Mouse (Mus musculus) limb, embryonic 14.5 days (tissue): Measurements from ENCODE around the gene Dpy19l3. TPM values are rescaled to one million over a fixed set of nuclear protein-coding genes. Genes with fewer than 3 reads are reported as not detected.

ENCODE experiments used
- ATAC-seq: fragments of 200-750 bp; cut with Nextera tagmentation; 2 replicates; pipeline ENCODE4 v1.8.0; 2017; ENCODE audit warnings: low read depth, moderate number of reproducible peaks, moderate TSS enrichment; ENCODE audit not compliant: low FRiP score
- DNase-seq: peaks from one replicate; pipeline ENCODE4 v3.0.0-alpha.2; 2015; ENCODE audit warnings: low spot score
- H3K27ac ChIP-seq: fragments of 300-500 bp; sonication (generic); replicated peaks from 2 replicates; pipeline ENCODE4 v1.5.1; 2014; ENCODE audit warnings: low read depth, mild to moderate bottlenecking, low read length, moderate library complexity, mixed read lengths
- H3K27me3 ChIP-seq: fragments of 300-500 bp; sonication (generic); 2 replicates; pipeline ENCODE4 v1.6.1; 2014; ENCODE audit warnings: low read length, mixed read lengths; ENCODE audit not compliant: control insufficient read depth, insufficient read depth
- H3K36me3 ChIP-seq: fragments of 300-500 bp; sonication (generic); 2 replicates; pipeline ENCODE4 v1.6.1; 2014; ENCODE audit warnings: mild to moderate bottlenecking, low read length, moderate library complexity, mixed read lengths; ENCODE audit not compliant: control insufficient read depth, insufficient read depth
- H3K4me1 ChIP-seq: fragments of 300-500 bp; sonication (generic); 2 replicates; pipeline ENCODE4 v1.6.1; 2014; ENCODE audit warnings: antibody characterized with exemption, low read length, mixed read lengths; ENCODE audit not compliant: control insufficient read depth, insufficient read depth
- H3K4me2 ChIP-seq: fragments of 300-500 bp; sonication (generic); replicated peaks from 2 replicates; pipeline ENCODE4 v1.6.1; 2014; ENCODE audit warnings: low read depth, mild to moderate bottlenecking, low read length, moderate library complexity; ENCODE audit not compliant: severe bottlenecking
- H3K4me3 ChIP-seq: fragments of 300-500 bp; sonication (generic); replicated peaks from 2 replicates; pipeline ENCODE4 v1.5.1; 2014; ENCODE audit warnings: low read length
- H3K9ac ChIP-seq: fragments of 300-500 bp; sonication (generic); 2 replicates; pipeline ENCODE4 v1.6.1; 2014; ENCODE audit warnings: mild to moderate bottlenecking, low read depth, low read length, moderate library complexity; ENCODE audit not compliant: severe bottlenecking
- H3K9me3 ChIP-seq: fragments of 300-500 bp; sonication (generic); 2 replicates; pipeline ENCODE4 v1.6.1; 2016; ENCODE audit warnings: low read length; ENCODE audit not compliant: control insufficient read depth
- POLR2A ChIP-seq: fragments of 200-500 bp; IDR thresholded peaks from 2 replicates; pipeline ENCODE4 v1.8.0; 2012; ENCODE audit warnings: inconsistent platforms, mild to moderate bottlenecking, moderate library complexity, borderline replicate concordance; ENCODE audit not compliant: insufficient read depth, insufficient read length; ENCODE audit errors: extremely low read depth
- WGBS: fragments of 180-500 bp; shearing (Covaris S2); extraction: QIAGEN DNeasy Blood & Tissue Kit; methylation state at CpG from one replicate; pipeline ENCODE4 v1.1.7; 2014; 5-methylcytosine and 5-hydroxymethylcytosine counted together
- polyA plus RNA-seq, 2 experiments: library from polyadenylated mRNA; depleted of rRNA in 1 of 2; stranded (reverse) in 1 of 2; unstranded in 1 of 2; fragments of >200 nt; fragmentation: Nextera tagmentation in 1 of 2; extraction: Ambion mirVana in 1 of 2; gene quantifications; 2 replicates each; pipeline versions ENCODE4 v1.2.1 to v1.2.3; 2012 to 2014

Dpy19l3 gene
- polyA plus RNA-seq, 2 experiments, result 15.9 to 34.7 TPM

DNA sequence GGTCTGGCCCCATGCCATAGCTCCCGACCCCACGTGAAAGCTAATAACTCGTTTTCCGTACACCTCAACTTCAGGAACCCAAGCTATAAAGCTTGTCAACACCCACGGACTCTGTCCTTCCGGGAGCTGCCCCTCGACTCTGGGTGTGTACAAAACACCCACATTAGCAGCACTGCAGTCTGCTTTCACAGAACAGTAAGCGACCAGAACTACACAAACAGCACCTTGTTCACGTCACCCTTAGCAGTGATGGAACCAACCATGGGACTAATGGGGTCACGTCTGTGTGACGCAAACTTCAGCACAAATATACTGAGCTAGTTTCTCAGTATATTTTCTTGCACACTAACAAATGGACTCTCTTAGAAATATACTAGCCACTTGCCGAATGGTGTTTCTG, 19.9 kb upstream of the Dpy19l3 start:
- Histone ChIP-seq H3K9me3 (no peaks in the 10 kb centered on the region), H3K36me3 (peaks cover 66% of the 10 kb centered on the region), H3K9ac (no peak overlapping the region), H3K4me1 (no peaks in the 10 kb centered on the region), H3K27ac (no peak overlapping the region), H3K4me3 (no peak overlapping the region), H3K27me3 (no peaks in the 10 kb centered on the region), H3K4me2 (no peak overlapping the region)
- 68% methylated on average over 12 of the region's 12 CpGs for WGBS
- DNase-seq (no peak), ATAC-seq (no peak)
- no peak for TF ChIP-seq POLR2A

DNA sequence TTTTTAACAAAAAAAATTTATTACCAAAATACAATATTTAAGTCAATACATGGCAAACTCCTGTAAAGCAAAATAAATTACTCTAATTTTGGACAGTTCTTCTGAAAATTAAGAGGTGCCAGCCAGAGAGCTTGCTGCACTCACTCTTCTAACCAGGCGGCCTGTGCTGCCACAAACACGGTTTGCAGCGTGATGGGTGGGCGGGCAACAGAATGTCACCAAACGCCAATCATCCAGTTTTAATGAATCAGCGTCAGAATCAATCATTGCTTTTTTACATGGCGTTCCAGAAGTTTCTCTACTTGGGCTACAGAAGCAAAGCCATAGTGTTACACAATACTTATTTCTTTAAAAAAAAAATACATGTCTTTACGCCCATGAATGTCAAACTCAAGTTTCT, 18.1 kb upstream of the Dpy19l3 start:
- Histone ChIP-seq H3K9me3 (no peaks in the 10 kb centered on the region), H3K4me3 (no peak overlapping the region), H3K4me2 (no peak overlapping the region), H3K27me3 (no peaks in the 10 kb centered on the region), H3K36me3 (peaks cover 50% of the 10 kb centered on the region), H3K9ac (no peak overlapping the region), H3K4me1 (no peaks in the 10 kb centered on the region), H3K27ac (no peak overlapping the region)
- DNase-seq (no peak), ATAC-seq (no peak)
- no peak for TF ChIP-seq POLR2A
- 93% methylated on average over 8 of the region's 8 CpGs for WGBS

DNA sequence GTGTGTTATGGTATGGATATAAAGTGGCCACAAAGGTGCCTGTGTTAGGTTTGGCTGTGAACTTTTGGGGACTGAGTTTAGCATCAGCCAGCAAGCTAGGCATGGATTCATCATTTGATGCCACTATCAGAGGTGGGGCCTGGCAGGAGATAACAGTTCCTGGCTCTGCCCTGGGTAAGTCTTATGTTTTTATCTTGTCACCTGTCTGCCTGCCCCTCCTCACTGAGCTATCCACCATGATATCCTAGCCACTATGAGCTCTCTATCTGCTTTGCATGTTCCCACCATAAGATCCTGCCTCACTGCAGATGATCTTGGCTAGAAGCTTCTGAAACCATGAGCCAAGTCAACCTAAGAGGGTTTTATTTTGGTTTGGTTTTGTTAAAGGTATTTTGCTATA, 16.9 kb upstream of the Dpy19l3 start:
- TF ChIP-seq POLR2A, result no peak
- no peak for DNase-seq
- Histone ChIP-seq H3K4me3 (no peak overlapping the region), H3K36me3 (peaks cover 38% of the 10 kb centered on the region), H3K27me3 (no peaks in the 10 kb centered on the region), H3K27ac (no peak overlapping the region), H3K9ac (no peak overlapping the region), H3K4me2 (no peak overlapping the region), H3K4me1 (no peaks in the 10 kb centered on the region), H3K9me3 (no peaks in the 10 kb centered on the region)
- ATAC-seq, result no peak

DNA sequence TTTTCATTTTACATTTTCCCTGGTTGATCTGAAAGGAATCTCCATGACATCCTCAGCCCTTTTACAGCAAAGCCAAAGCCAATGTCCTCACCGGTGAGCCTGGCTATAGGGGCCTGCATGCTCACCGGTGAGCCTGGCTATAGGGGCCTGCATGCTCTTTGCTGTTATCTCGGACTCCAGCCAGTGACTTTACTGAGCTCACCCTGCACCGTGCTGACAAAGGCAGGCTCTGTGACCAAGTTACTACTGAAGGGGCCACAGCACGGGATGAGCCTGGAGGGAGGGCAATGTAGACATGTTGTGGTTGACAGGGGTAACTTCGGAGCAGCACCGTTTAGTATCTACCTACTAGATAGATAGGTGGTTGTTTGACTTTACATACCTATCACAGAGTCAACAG, 15.9 kb upstream of the Dpy19l3 start:
- WGBS, result 82% methylated on average over 7 of the region's 7 CpGs
- no peak overlapping the region for H3K27ac ChIP-seq
- H3K4me3 ChIP-seq, result no peak overlapping the region
- H3K4me1 ChIP-seq, result no peaks in the 10 kb centered on the region
- ATAC-seq (no peak), DNase-seq (no peak)
- H3K4me2 ChIP-seq, result no peak overlapping the region
- no peaks in the 10 kb centered on the region for H3K9me3 ChIP-seq
- TF ChIP-seq POLR2A, result no peak
- no peaks in the 10 kb centered on the region for H3K27me3 ChIP-seq
- H3K36me3 ChIP-seq, result peaks cover 28% of the 10 kb centered on the region
- no peak overlapping the region for H3K9ac ChIP-seq

DNA sequence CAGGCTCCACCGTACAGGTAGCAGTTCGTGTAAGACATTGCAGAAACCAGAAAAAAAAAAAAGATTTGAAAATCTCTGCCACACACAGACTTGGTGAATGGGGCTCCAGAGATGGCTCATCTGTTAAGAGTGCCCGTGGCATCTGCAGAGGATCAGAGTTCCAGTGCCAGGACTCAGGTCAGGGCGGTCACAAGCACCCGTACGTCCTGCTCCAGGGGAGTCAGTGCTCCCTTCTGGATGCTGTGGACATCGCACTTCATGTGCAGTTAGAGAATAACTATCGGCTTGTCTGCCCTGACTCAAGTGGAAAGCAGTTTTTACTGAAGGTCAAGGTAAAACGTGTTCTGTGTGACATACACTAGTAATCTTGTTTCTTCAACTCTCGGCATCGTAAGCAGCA, 10.2 kb upstream of the Dpy19l3 start:
- TF ChIP-seq POLR2A, result no peak
- ATAC-seq, result no peak

DNA sequence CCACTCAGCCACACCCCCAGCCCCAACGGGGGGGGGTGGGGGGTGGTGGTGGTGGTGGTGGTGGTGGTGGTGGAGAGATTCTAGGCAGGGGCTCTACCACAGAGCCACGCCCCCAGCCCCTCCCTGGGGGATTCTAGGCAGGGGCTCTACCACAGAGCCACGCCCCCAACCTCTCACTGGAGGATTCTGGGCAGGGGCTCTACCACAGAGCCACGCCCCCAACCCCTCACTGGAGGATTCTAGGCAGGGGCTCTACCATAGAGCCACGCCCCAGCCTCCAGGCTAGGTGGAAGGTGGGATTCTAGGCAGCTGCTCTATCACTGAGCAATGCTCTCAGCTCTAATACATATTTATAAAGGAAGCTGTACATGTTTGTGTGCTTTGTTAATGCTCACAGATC, 7.5 kb upstream of the Dpy19l3 start:
- no peak for TF ChIP-seq POLR2A
- Histone ChIP-seq H3K4me1 (no peaks in the 10 kb centered on the region), H3K27ac (no peak overlapping the region), H3K9me3 (no peaks in the 10 kb centered on the region), H3K36me3 (no peaks in the 10 kb centered on the region), H3K27me3 (no peaks in the 10 kb centered on the region), H3K4me3 (no peak overlapping the region), H3K9ac (no peak overlapping the region), H3K4me2 (no peak overlapping the region)
- ATAC-seq, result no peak
- DNase-seq, result no peak
- 75% methylated on average over 5 of the region's 5 CpGs for WGBS

More for the DNA sequence above, 10.2 kb upstream of the Dpy19l3 start:
- WGBS, result 86% methylated on average over 11 of the region's 11 CpGs
- no peaks in the 10 kb centered on the region for H3K9me3 ChIP-seq
- H3K36me3 ChIP-seq, result no peaks in the 10 kb centered on the region
- no peaks in the 10 kb centered on the region for H3K4me1 ChIP-seq
- no peaks in the 10 kb centered on the region for H3K27me3 ChIP-seq
- H3K4me2 ChIP-seq, result no peak overlapping the region
- H3K4me3 ChIP-seq, result no peak overlapping the region
- no peak for DNase-seq
- H3K9ac ChIP-seq, result no peak overlapping the region
- no peak overlapping the region for H3K27ac ChIP-seq
